Mouse (Mus musculus) right cerebral cortex, postnatal 14 days (tissue): Measurements from ENCODE around the gene Gm20736.
"Not testable (repeated sequence)": the region's sequence is repeated elsewhere in the genome, so short reads cannot be mapped to it uniquely, and the experiment has no call there.

ENCODE experiments used
- DNase-seq: peaks from one replicate; pipeline ENCODE4 v3.0.0; 2022

Gene Gm20736

GRCm38 (mm10) chrY:65377390-65377789 lies at the start of gene Gm20736:
TSS of gene Gm20736 (plus strand) at chrY:65377690.
- DNase-seq, result not testable (repeated sequence)
